Mouse (Mus musculus) heart, adult 8-10 months (tissue): ENCODE measurements around the gene CN725425. TPM values are rescaled to one million over a fixed set of nuclear protein-coding genes. Genes with fewer than 3 reads are reported as not detected.

Experiments
- DNase-seq: peaks from one replicate; pipeline ENCODE4 v3.0.0; 2022; ENCODE audit warnings: low spot score
- total RNA-seq, 4 experiments: library from RNA; stranded (reverse); gene quantifications; 2 replicates each; pipeline ENCODE4 v1.2.4; 2022

Gene CN725425
- total RNA-seq, 4 experiments from 2014 or later, result 0.82 to 1.1 (median 1.0) TPM

- DNase-seq, result no peak
Measured at GRCm38 (mm10) chr15:91206518-91206917, 7.2 kb downstream of the CN725425 start.

DNA sequence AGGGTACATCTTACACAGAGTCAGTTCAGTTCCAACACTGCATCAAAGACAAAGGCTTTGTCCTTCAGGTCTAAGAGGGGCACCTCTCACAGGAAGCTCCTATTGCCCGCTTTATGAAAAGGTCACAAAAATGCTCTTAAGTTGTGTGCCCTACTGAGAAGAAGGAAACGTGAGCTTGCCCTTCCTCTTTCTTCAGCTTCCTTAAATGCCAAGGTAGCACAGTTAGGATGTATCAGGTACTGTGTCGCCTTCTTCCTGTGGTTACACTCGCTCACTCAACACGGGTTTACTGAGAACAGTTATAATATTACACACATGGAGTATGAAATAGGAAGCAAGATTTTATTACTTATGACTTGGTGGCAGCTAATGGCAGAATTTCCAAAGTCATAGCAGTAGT, 38.0 kb downstream of the CN725425 start:
- DNase-seq, result no peak

GRCm38 (mm10) chr15:91240683-91241335, 41.5 kb downstream of the CN725425 start:
- no peak for DNase-seq

DNA sequence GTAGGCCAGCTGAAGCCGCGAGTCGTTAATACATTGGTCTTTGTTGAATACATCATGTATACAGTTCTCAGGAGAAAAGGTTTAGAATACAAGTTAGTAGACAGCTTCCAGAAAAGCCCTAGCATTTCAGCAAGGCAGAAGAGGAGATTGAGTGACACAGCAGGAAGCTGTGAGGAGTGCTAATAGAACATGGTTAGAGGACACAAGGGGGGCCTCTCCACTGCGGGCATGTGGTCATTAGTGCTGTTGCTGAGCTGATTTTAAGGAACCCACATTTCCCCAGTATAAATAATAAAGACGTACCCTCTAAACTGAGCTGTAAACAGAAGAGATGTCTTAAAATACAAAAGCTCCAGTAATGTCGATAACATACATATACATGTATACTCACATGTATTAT, 51.5 kb downstream of the CN725425 start:
- DNase-seq, result no peak

DNA sequence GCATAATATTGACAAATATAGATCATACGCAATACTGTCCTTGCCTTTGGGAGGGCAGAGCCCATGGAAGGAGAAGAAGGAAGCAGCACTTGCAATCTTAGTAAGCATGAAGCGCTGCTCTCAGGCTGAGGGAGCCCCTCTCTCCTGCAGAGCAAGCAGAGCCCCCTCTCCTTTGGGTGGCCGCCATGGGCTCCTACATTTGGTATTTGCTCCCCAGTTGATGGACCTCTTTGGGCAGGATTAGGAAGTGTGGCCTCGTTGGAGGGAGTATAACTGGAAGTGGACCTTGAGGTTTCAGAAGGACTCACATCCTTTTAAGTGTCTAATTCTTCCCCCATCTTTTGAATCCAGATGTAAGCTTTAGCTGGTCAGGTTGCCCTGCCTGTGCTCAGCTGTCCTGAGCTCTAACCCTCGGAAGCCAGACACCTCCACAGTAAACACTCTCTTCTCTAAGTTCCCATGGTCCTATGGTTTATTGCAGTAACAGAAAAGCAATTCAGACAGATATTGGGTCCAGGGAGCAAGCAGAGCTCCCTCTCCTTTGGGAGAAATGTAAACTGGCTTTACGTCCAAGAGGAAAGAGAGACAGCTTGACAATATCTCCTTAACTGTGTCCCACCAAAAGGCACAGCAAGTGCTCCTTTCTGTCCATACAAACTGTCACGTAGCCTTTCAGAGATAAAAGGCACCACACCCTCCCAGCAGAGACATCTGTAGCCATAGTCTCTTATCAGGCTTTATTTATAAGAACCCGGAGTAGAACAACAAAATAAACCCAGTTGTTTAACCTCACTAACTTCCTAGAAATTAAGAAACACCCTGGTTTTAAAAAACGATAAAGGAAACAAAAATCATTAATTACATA, 52.5 kb downstream of the CN725425 start:
- no peak for DNase-seq

GRCm38 (mm10) chr15:91252956-91253355, 53.7 kb downstream of the CN725425 start:
- no peak for DNase-seq

DNA sequence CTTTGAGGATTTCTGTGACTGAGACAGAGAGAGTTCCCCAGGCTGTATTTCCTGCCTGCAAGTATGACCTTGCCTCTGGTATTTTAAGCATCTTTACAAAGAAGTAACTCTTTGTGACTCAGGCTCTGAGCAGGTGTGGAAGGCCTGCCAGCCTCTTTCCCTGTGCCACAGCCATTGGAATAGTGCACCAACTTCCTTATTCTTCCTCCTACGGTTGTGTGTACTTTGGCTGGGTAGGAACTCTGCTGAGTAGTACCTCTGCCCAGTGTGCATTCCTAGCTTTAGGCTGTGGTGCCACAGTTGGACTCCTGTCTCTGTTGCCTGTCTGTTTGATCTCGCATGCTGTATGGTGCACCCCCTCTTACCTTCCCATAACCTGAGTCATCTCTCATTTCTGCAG, 56.0 kb downstream of the CN725425 start:
- DNase-seq, result no peak

DNA sequence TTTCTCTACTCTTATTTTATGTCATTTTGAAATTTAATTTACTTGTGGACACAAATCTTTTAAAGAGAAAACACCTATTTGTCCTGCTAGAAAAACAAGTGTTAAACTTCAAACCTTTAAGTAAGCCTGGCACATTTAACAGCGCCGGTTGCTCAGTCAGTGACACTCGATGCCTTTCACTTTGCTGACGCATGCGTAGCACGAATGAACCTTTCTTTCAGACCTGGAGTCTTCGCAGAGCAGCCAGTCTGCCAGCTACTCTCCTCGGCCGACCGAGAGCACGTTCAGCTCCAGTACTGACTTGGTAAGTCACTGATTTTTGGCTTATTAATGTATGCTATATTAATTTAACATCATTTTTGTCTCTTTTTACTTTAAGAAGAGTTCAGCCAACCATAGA, 57.8 kb downstream of the CN725425 start:
- DNase-seq, result no peak

DNA sequence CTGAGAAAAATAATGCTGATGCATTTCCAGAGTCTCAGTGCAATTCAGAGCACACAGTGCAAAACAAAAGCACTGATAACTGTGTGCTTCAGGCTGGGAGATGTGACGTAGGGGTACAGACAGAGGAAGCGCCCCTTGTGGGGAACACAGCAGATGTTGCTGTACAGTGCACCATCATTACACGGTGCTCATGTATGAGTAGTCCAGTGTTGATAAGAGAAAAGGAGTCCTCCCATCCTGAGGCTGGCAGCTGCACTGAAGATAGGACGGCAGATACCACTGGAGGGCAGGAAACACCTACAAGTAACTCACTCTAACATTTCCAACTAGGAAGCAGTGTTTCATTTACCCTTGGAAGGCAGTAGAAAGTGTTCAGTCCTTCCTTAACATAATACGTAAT, 61.3 kb downstream of the CN725425 start:
- DNase-seq, result no peak

GRCm38 (mm10) chr15:91263926-91264325, 64.6 kb downstream of the CN725425 start:
- DNase-seq, result no peak

GRCm38 (mm10) chr15:91268532-91268931, 69.2 kb downstream of the CN725425 start:
- DNase-seq, result no peak

GRCm38 (mm10) chr15:91275961-91276360, 76.7 kb downstream of the CN725425 start:
- DNase-seq, result no peak

DNA sequence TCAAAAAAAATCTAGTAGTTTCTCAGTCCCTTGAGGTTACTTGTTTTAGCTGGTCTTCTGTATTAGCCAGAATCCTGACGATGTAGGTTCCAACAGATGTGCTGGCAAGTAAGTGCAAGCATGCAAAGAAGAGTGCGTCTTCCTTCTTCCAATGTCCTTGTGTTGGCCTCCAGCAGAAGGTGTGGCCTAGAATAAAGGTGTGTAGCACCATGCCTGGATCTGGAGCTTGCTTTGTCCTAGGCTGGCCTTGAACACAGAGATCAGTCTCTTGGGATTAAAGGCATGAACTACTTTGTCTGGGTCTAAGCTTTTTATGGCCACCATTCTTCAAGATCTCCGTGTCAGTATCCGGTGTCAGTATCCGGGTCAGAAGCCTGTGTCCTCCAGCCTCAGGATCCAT, 80.3 kb downstream of the CN725425 start:
- no peak for DNase-seq

DNA sequence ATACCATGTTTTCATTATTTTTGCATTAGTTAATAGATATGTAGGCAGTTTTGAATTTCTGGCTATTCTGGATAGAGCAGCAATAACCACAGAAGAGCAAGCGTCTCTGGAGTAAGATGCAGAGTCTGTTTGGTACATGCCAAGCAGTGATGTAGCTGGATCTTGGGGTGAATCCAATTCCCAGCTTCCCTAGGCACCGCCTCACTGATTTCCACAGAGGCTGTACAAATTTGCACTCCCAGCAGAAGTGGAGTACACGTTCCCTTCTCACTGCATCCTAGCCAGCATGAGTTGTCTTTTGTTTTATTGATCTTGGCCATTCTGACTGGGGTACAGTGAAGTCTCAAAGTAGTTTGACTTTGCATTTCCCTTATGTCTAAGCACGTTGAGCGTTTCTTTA, 82.2 kb downstream of the CN725425 start:
- no peak for DNase-seq

DNA sequence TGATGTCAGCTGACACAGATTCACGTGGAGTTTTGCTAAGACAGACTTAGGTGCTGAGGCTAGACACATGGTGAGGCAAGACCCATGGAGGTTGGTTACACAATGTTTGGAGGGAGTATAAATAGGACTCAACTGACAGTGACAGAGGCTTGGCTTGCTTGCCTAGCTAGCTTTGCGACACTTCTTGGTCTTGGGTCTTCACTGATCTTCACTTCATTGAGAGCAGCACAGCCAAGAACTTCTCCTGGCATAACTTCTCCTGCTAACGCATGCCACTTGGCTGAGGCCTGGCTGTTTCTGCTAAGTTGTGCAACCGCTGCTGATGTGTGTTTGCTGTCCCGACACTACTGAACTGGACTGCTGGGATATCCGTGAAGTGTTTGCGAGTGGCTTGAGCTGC, 83.5 kb downstream of the CN725425 start:
- no peak for DNase-seq

DNA sequence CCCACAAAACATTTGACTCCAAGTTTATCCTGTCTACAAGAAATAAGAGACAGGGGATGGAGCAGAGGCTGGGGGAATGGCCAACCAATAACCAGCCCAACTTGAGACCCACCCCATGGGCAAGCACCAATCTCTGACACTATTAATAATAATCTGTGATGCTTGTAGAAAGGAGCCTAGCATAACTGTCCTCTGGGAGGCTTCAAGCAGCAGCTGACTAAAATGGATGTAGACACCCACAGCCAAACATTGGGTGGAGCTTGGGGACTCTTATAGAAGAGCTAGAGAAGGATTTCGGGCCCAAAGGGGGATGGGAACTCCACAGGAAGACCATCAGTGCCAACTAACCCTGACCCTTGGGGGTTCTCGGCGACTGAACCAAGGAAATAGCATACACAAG, 84.1 kb downstream of the CN725425 start:
- no peak for DNase-seq

DNA sequence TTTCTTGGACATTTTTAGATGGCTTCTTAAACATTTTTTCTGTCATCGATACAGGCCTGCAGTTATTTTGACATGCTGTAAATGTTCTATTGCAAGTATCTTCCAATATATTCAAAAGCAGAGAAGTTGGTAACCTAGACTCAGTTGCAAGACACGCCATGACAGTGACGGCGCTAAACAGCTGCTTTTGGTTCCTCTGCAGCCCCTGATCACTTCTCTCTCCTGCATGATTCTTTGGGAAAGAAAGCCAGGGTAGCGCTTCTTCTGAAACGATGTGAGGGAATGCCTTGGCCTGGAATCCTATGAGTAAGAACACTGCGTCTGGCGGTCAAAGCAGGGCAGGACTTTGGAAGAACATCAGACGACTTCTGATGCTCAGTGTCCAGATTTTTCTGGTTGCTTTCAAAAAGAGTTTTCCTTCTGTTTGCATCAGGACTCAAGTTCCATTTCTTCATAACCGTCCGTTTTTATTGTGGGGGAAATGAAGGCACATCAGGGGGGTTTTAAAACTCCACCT, 100.1 kb downstream of the CN725425 start:
- no peak for DNase-seq

- DNase-seq, result peak; percentile 90
Measured at GRCm38 (mm10) chr15:91301366-91301765, 102.1 kb downstream of the CN725425 start.

GRCm38 (mm10) chr15:91304296-91304852, 105.1 kb downstream of the CN725425 start:
- DNase-seq, result no peak
